Mouse (Mus musculus) heart, adult 2 months (tissue): ENCODE data around the gene Ermard. TPM values are rescaled to one million over a fixed set of nuclear protein-coding genes. Genes with fewer than 3 reads are reported as not detected.
"Not testable (repeated sequence)": the region's sequence is repeated elsewhere in the genome, so short reads cannot be mapped to it uniquely, and the experiment has no call there.

Experiments
- DNase-seq, 2 experiments: peaks; one replicate each; pipeline ENCODE4 v3.0.0; 2021
- H3K27ac ChIP-seq: fragments of 200-600 bp; 2 replicates; pipeline ENCODE4 v1.8.1; 2022
- H3K27me3 ChIP-seq: fragments of 200-500 bp; 2 replicates; pipeline ENCODE4 v1.6.1; 2012; ENCODE audit warnings: mild to moderate bottlenecking, low read length, inconsistent platforms, mixed read lengths; ENCODE audit not compliant: control insufficient read depth, insufficient read depth
- H3K36me3 ChIP-seq: fragments of 200-500 bp; 2 replicates; pipeline ENCODE4 v1.6.1; 2012; ENCODE audit warnings: low read length, inconsistent platforms; ENCODE audit not compliant: control insufficient read depth, insufficient read depth
- H3K4me1 ChIP-seq: fragments of 200-500 bp; 2 replicates; pipeline ENCODE4 v1.6.1; 2011; ENCODE audit warnings: low read length; ENCODE audit not compliant: control insufficient read depth, insufficient read depth
- H3K4me3 ChIP-seq: fragments of 200-600 bp; 2 replicates; pipeline ENCODE4 v1.8.1; 2022
- H3K79me2 ChIP-seq: fragments of 200-500 bp; replicated peaks from 2 replicates; pipeline ENCODE4 v1.6.1; 2012; ENCODE audit warnings: mild to moderate bottlenecking, inconsistent platforms, low read length, moderate library complexity, mixed read lengths; ENCODE audit not compliant: control insufficient read depth, insufficient read depth
- H3K9ac ChIP-seq: fragments of 200-500 bp; 2 replicates; pipeline ENCODE4 v1.6.1; 2012; ENCODE audit warnings: low read depth, mild to moderate bottlenecking, control low read depth, inconsistent platforms, low read length, mixed read lengths
- WGBS: fragments of 180-500 bp; shearing (Covaris S2); methylation state at CpG from one replicate; pipeline ENCODE4 v1.1.7; 2018; 5-methylcytosine and 5-hydroxymethylcytosine counted together
- intact Hi-C: fragments of 180-260 bp; cut with DNase I; formaldehyde crosslinking; loops from one replicate; pipeline ENCODE4 v1.15.1; 2025
- polyA plus RNA-seq: library from polyadenylated mRNA; depleted of rRNA; stranded (reverse); fragments of >200 nt; gene quantifications from 2 replicates; pipeline ENCODE4 v1.2.3, GENCODE M21; 2012
- total RNA-seq, 2 experiments: library from RNA; stranded (reverse); gene quantifications; 2 replicates each; pipeline ENCODE4 v1.2.3; 2021

The Ermard gene
- total and polyA plus RNA-seq, 3 experiments: 23.6 to 34.4 (median 25.8) TPM

GRCm38 (mm10) chr17:15023878-15024492, 17.0 kb upstream of the Ermard start:
- H3K4me3 ChIP-seq, H3K27ac ChIP-seq, H3K27me3 ChIP-seq, intact Hi-C loops, DNase-seq, H3K79me2 ChIP-seq, H3K36me3 ChIP-seq, H3K4me1 ChIP-seq, H3K9ac ChIP-seq: not testable (repeated sequence)
- WGBS: no CpG with 5 or more reads among the region's 97 CpGs

GRCm38 (mm10) chr17:15024502-15025193, 16.4 kb upstream of the Ermard start:
- H3K4me1 ChIP-seq, H3K27ac ChIP-seq, intact Hi-C loops, H3K4me3 ChIP-seq, DNase-seq, H3K36me3 ChIP-seq, H3K27me3 ChIP-seq, H3K9ac ChIP-seq, H3K79me2 ChIP-seq: not testable (repeated sequence)
- WGBS: no CpG with 5 or more reads among the region's 48 CpGs

- H3K9ac ChIP-seq, H3K79me2 ChIP-seq, intact Hi-C loops, H3K4me1 ChIP-seq, DNase-seq, H3K4me3 ChIP-seq, H3K27ac ChIP-seq, H3K36me3 ChIP-seq, H3K27me3 ChIP-seq: not testable (repeated sequence)
- no CpG with 5 or more reads among the region's 6 CpGs for WGBS
These were observed 15.5 kb upstream of the Ermard start for GRCm38 (mm10) chr17:15025513-15025912.

GRCm38 (mm10) chr17:15031414-15031813, 9.6 kb upstream of the Ermard start:
- WGBS: no CpG with 5 or more reads among the region's 4 CpGs
- H3K27me3 ChIP-seq, H3K9ac ChIP-seq, H3K4me3 ChIP-seq, H3K79me2 ChIP-seq, DNase-seq, intact Hi-C loops, H3K27ac ChIP-seq, H3K4me1 ChIP-seq, H3K36me3 ChIP-seq: not testable (repeated sequence)

GRCm38 (mm10) chr17:15040455-15040854, 553 bp upstream of the Ermard start:
- WGBS: no CpG with 5 or more reads among the region's 3 CpGs
- H3K4me3 ChIP-seq, intact Hi-C loops, H3K27me3 ChIP-seq, H3K27ac ChIP-seq, H3K79me2 ChIP-seq, H3K9ac ChIP-seq, DNase-seq, H3K36me3 ChIP-seq, H3K4me1 ChIP-seq: not testable (repeated sequence)

GRCm38 (mm10) chr17:15050338-15050737, 9.3 kb downstream of the Ermard start:
- H3K36me3 ChIP-seq, H3K9ac ChIP-seq, DNase-seq, H3K27me3 ChIP-seq, H3K4me3 ChIP-seq, intact Hi-C loops, H3K4me1 ChIP-seq, H3K27ac ChIP-seq, H3K79me2 ChIP-seq: not testable (repeated sequence)
- no CpG with 5 or more reads among the region's 1 CpGs for WGBS

GRCm38 (mm10) chr17:15052766-15053165, 11.8 kb downstream of the Ermard start:
- H3K9ac ChIP-seq, intact Hi-C loops: not testable (repeated sequence)
- 83% methylated on average over 1 of the region's 1 CpGs for WGBS

GRCm38 (mm10) chr17:15053183-15053828, 12.3 kb downstream of the Ermard start:
- H3K9ac ChIP-seq: not testable (repeated sequence)

More at GRCm38 (mm10) chr17:15052766-15053165, 11.8 kb downstream of the Ermard start:
- not testable (repeated sequence) for H3K79me2 ChIP-seq, DNase-seq, H3K4me3 ChIP-seq, H3K27me3 ChIP-seq, H3K36me3 ChIP-seq, H3K4me1 ChIP-seq, H3K27ac ChIP-seq

GRCm38 (mm10) chr17:15053829-15054200, 12.8 kb downstream of the Ermard start:
- H3K27me3 ChIP-seq, H3K36me3 ChIP-seq, intact Hi-C loops, H3K27ac ChIP-seq, H3K79me2 ChIP-seq, H3K4me1 ChIP-seq, H3K9ac ChIP-seq, H3K4me3 ChIP-seq: not testable (repeated sequence)
- WGBS: 90% methylated on average over 13 of the region's 13 CpGs
- peak in 1 of 2 experiments; percentile 24 for DNase-seq

More at GRCm38 (mm10) chr17:15053183-15053828, 12.3 kb downstream of the Ermard start:
- H3K27me3 ChIP-seq, H3K4me1 ChIP-seq, H3K27ac ChIP-seq, H3K36me3 ChIP-seq, H3K4me3 ChIP-seq, intact Hi-C loops, H3K79me2 ChIP-seq: not testable (repeated sequence)
- 96% methylated on average over 5 of the region's 8 CpGs for WGBS
- DNase-seq: peak in 1 of 2 experiments; percentile 6
